Mouse (Mus musculus) thymus, postnatal 14 days (tissue): Measurements from ENCODE around the gene Snai3.

ENCODE experiments used
- DNase-seq: peaks from one replicate; pipeline ENCODE4 v3.0.0; 2021

Gene Snai3

GRCm38 (mm10) chr8:122430058-122430636 lies 30.4 kb downstream of the Snai3 start:
- DNase-seq = no peak

GRCm38 (mm10) chr8:122428163-122428562 lies 32.4 kb downstream of the Snai3 start:
- no peak for DNase-seq

- no peak for DNase-seq
These were observed 32.9 kb downstream of the Snai3 start for GRCm38 (mm10) chr8:122427607-122428006.

- no peak for DNase-seq
These were observed 34.4 kb downstream of the Snai3 start for GRCm38 (mm10) chr8:122426145-122426544.

GRCm38 (mm10) chr8:122423659-122424058 lies 36.9 kb downstream of the Snai3 start:
- no peak for DNase-seq

GRCm38 (mm10) chr8:122423217-122423616 lies 37.3 kb downstream of the Snai3 start:
- no peak for DNase-seq

GRCm38 (mm10) chr8:122421376-122422070 lies 39.0 kb downstream of the Snai3 start, which contains the start of gene Il17c:
Gene Il17c, plus strand, starts transcription at chr8:122422020.
- no peak for DNase-seq

GRCm38 (mm10) chr8:122419881-122420555 lies 40.5 kb downstream of the Snai3 start:
- DNase-seq = no peak

GRCm38 (mm10) chr8:122415554-122415953 lies 45.0 kb downstream of the Snai3 start:
- no peak for DNase-seq

GRCm38 (mm10) chr8:122414311-122414710 lies 46.2 kb downstream of the Snai3 start:
- DNase-seq = no peak

GRCm38 (mm10) chr8:122407678-122408077 lies 52.9 kb downstream of the Snai3 start:
- DNase-seq = no peak

- DNase-seq = no peak
These were observed 55.3 kb downstream of the Snai3 start for GRCm38 (mm10) chr8:122405146-122405805.
